Mouse (Mus musculus) heart, embryonic 11.5 days (tissue): ENCODE measurements around the gene Zmynd15. TPM values are rescaled to one million over a fixed set of nuclear protein-coding genes. Genes with fewer than 3 reads are reported as not detected.

ENCODE experiments used
- ATAC-seq: fragments of 200-750 bp; cut with Nextera tagmentation; replicated peaks from 2 replicates; pipeline ENCODE4 v1.8.0; 2017; ENCODE audit warnings: moderate library complexity; ENCODE audit not compliant: insufficient number of reproducible peaks, low FRiP score, low TSS enrichment
- H3K27ac ChIP-seq: fragments of 300-500 bp; sonication (generic); 2 replicates; pipeline ENCODE4 v1.5.1; 2014; ENCODE audit warnings: mild to moderate bottlenecking, low read depth, low read length
- H3K27me3 ChIP-seq: fragments of 300-500 bp; sonication (generic); 2 replicates; pipeline ENCODE4 v1.6.1; 2014; ENCODE audit warnings: mild to moderate bottlenecking, low read length, mixed read lengths; ENCODE audit not compliant: control insufficient read depth, insufficient read depth
- H3K36me3 ChIP-seq: fragments of 300-500 bp; sonication (generic); 2 replicates; pipeline ENCODE4 v1.6.1; 2014; ENCODE audit warnings: mild to moderate bottlenecking, low read length, moderate library complexity, mixed read lengths; ENCODE audit not compliant: control insufficient read depth, insufficient read depth
- H3K4me1 ChIP-seq: fragments of 300-500 bp; sonication (generic); 2 replicates; pipeline ENCODE4 v1.6.1; 2014; ENCODE audit warnings: low read length; ENCODE audit not compliant: control insufficient read depth, insufficient read depth
- H3K4me2 ChIP-seq: fragments of 300-500 bp; sonication (generic); 2 replicates; pipeline ENCODE4 v1.6.1; 2014; ENCODE audit warnings: mild to moderate bottlenecking, moderate library complexity
- H3K4me3 ChIP-seq: fragments of 300-500 bp; sonication (generic); 2 replicates; pipeline ENCODE4 v1.5.1; 2014; ENCODE audit warnings: low read depth, low read length
- H3K9ac ChIP-seq: fragments of 300-500 bp; sonication (generic); 2 replicates; pipeline ENCODE4 v1.6.1; 2014; ENCODE audit warnings: mild to moderate bottlenecking, low read depth, low read length, moderate library complexity
- H3K9me3 ChIP-seq: fragments of 300-500 bp; sonication (generic); replicated peaks from 2 replicates; pipeline ENCODE4 v1.6.1; 2016; ENCODE audit warnings: low read length; ENCODE audit not compliant: control insufficient read depth
- WGBS: fragments of 180-500 bp; shearing (Covaris S2); extraction: QIAGEN DNeasy Blood & Tissue Kit; methylation state at CpG from one replicate; pipeline ENCODE4 v1.1.7; 2014; ENCODE audit not compliant: insufficient replicate concordance; 5-methylcytosine and 5-hydroxymethylcytosine counted together
- polyA plus RNA-seq: library from polyadenylated mRNA; unstranded; fragments of >200 nt; fragmentation: Nextera tagmentation; extraction: Ambion mirVana; gene quantifications from 2 replicates; pipeline ENCODE4 v1.2.1, GENCODE M21; 2014

Zmynd15 gene
- polyA plus RNA-seq, 1 experiment from 2014 or later = 1.1 TPM

GRCm38 (mm10) chr11:70502018-70502417, 42.8 kb downstream of the Zmynd15 start:
- Histone ChIP-seq H3K4me3 (no peak overlapping the region), H3K27me3 (no peaks in the 10 kb centered on the region), H3K9ac (no peak overlapping the region), H3K36me3 (no peaks in the 10 kb centered on the region), H3K4me1 (no peaks in the 10 kb centered on the region), H3K27ac (no peak overlapping the region), H3K4me2 (no peak overlapping the region), H3K9me3 (no peaks in the 10 kb centered on the region)
- no peak for ATAC-seq
- WGBS = 55% methylated on average over 3 of the region's 3 CpGs

DNA sequence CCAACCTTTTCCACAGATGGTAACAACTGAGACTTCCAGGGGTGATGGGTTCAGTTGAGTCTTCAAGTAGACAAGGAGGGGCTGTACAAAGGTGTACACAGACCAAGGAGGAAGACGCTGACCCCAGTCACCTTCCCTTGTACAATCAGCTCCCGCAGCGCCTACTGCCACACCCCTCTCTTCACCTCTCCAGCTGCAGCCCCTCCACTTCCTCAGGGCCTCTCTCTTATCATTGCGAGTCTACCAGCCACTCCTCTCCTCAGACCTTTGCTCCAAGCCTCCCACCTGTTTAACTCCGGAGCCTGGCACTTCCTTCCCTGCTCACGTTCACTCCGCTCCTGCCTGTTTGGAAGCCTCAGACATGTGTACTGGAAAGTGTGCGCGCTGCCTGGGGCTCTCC, 45.7 kb downstream of the Zmynd15 start, which contains the start of gene Tm4sf5:
Tm4sf5 (plus strand) TSS at position 275 of the 400 bp plus-strand sequence.
- 51% methylated on average over 9 of the region's 9 CpGs for WGBS
- ATAC-seq = no peak; the same call in 1 of the 2 replicates
- Histone ChIP-seq H3K27ac (no peak within 1 kb of the TSS), H3K9ac (no peak within 1 kb of the TSS), H3K27me3 (peaks cover 10% of the 10 kb centered on the region), H3K36me3 (no peaks in the 10 kb centered on the region), H3K4me3 (no peak within 1 kb of the TSS), H3K9me3 (no peaks in the 10 kb centered on the region), H3K4me2 (no peak within 1 kb of the TSS), H3K4me1 (no peaks in the 10 kb centered on the region; the same call in 1 of the 2 replicates)

DNA sequence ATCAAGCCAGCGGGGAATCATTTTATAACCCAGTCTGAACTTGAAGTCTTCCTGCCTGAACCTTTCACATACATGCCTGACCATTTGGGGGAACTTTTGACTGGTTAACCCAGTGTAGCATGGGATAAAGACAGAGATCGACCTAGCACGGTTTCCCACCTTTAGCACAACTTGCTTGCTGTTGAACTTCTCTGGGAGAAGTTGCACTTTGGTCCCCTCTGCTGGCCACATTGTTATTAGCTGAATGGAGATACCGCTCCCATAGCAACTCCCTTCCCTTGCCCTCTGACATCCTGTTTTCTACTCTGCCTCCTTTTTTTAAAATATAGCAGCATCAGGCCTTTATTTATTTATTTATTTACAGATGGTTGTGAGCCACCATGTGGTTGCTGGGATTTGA, 47.2 kb downstream of the Zmynd15 start:
- Histone ChIP-seq H3K36me3 (no peaks in the 10 kb centered on the region), H3K9ac (no peak overlapping the region), H3K4me2 (no peak overlapping the region), H3K4me1 (no peaks in the 10 kb centered on the region; the same call in 1 of the 2 replicates), H3K9me3 (no peaks in the 10 kb centered on the region), H3K4me3 (no peak overlapping the region), H3K27me3 (peaks cover 10% of the 10 kb centered on the region), H3K27ac (no peak overlapping the region)
- no peak for ATAC-seq
- 18% methylated on average over 4 of the region's 4 CpGs for WGBS

DNA sequence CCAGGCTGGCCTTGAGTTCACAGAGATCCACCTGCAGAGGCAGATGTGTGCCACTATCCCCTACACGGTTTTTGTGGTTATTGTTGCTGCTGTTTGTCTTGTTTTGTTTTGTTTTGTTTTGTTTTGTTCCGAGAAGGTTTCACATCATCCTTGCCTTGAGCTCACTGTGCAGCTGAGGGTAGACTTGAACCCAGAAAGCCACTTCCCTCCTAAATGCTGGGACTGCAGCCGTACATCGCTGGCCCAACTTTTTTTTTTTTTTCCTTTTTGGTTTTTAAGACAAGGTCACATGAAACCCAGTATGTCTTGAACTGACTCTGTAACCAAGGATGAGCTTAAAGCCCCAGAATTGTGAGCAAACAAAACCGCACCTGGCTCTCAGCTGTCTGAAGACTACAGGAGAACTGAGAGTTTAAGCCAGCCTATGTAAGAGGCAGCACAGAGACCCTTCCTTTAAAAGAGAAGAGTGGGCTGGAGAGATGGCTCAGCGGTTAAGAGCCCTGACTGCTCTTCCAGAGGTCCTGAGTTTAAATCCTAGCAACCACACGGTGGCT, 47.8 kb downstream of the Zmynd15 start:
- no peak for ATAC-seq
- H3K9ac ChIP-seq = no peak overlapping the region
- H3K4me2 ChIP-seq = no peak overlapping the region
- no peak overlapping the region for H3K27ac ChIP-seq
- no peaks in the 10 kb centered on the region for H3K36me3 ChIP-seq
- H3K4me1 ChIP-seq = no peaks in the 10 kb centered on the region; the same call in 1 of the 2 replicates
- no peaks in the 10 kb centered on the region for H3K9me3 ChIP-seq
- peaks cover 10% of the 10 kb centered on the region for H3K27me3 ChIP-seq
- WGBS = 70% methylated on average over 7 of the region's 7 CpGs
- no peak overlapping the region for H3K4me3 ChIP-seq

GRCm38 (mm10) chr11:70509753-70510564, 50.7 kb downstream of the Zmynd15 start:
- no peaks in the 10 kb centered on the region for H3K9me3 ChIP-seq
- peaks cover 10% of the 10 kb centered on the region for H3K27me3 ChIP-seq
- 11% methylated on average over 19 of the region's 19 CpGs for WGBS
- H3K27ac ChIP-seq = no peak overlapping the region
- H3K9ac ChIP-seq = no peak overlapping the region
- no peak for ATAC-seq
- no peak overlapping the region for H3K4me3 ChIP-seq
- no peaks in the 10 kb centered on the region for H3K36me3 ChIP-seq
- H3K4me1 ChIP-seq = no peaks in the 10 kb centered on the region; the same call in 1 of the 2 replicates
- peak overlapping the region; percentile 49 for H3K4me2 ChIP-seq

DNA sequence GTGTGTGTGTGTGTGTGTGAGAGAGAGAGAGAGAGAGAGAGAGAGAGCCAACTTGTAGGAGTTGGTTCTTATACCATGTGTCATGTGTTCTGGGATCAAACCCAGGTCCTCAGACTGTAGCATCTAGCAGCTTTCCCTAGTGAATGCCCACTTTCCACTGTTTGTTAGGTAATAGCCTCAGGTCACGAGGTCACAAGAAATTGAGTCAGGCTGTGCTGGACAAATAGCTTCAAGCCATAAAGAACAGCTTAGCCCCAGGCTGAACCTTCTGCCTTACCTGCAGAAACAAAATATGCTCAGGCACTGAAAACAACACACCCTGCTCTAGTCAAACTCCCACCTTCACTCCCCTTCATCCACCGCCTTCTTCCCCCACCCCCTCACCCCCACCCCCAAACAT, 52.0 kb downstream of the Zmynd15 start:
- Histone ChIP-seq H3K4me1 (no peaks in the 10 kb centered on the region; the same call in 1 of the 2 replicates), H3K9ac (no peak overlapping the region), H3K4me2 (no peak overlapping the region), H3K4me3 (no peak overlapping the region), H3K27ac (no peak overlapping the region), H3K36me3 (no peaks in the 10 kb centered on the region), H3K9me3 (no peaks in the 10 kb centered on the region), H3K27me3 (peaks cover 10% of the 10 kb centered on the region)
- WGBS = 71% methylated on average over 2 of the region's 2 CpGs
- no peak for ATAC-seq

GRCm38 (mm10) chr11:70511825-70512224, 52.6 kb downstream of the Zmynd15 start:
- Histone ChIP-seq H3K4me1 (no peaks in the 10 kb centered on the region; the same call in 1 of the 2 replicates), H3K27ac (no peak overlapping the region), H3K9ac (no peak overlapping the region), H3K4me2 (no peak overlapping the region), H3K9me3 (no peaks in the 10 kb centered on the region), H3K4me3 (no peak overlapping the region), H3K27me3 (peaks cover 10% of the 10 kb centered on the region), H3K36me3 (no peaks in the 10 kb centered on the region)
- no peak for ATAC-seq
- 83% methylated on average over 7 of the region's 7 CpGs for WGBS

DNA sequence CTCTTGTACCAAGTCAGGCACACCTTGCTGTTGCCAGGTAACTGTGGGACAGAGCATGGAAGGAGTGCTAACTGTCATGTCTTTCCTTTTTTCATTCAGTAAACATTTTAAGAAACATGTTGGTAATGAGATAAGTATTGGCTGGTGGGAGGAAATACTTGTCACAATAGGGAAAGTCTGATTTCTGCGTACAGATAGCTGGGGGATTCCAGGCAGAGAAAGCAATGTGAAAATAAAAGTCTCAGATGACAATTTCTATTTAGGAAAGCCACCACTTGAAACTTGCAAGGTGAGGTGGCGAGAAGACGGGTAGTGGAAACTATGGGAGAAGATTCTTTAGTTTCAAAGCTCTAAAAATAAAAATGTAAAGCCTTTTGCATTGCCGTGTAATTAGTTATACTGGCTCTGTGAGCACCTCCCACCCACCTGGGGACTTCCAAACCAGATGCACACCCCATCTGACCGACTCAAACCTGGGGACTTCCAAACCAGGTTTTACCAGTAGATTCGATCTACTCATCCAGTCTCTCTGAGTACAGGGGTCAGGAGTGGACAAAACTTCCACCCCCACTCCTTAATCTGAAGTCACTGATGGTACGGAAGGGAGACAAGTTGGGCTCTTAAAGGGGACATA, 53.6 kb downstream of the Zmynd15 start:
- WGBS = 68% methylated on average over 7 of the region's 7 CpGs
- H3K4me3 ChIP-seq = no peak overlapping the region
- H3K36me3 ChIP-seq = no peaks in the 10 kb centered on the region
- H3K4me1 ChIP-seq = no peaks in the 10 kb centered on the region; the same call in 1 of the 2 replicates
- no peaks in the 10 kb centered on the region for H3K9me3 ChIP-seq
- no peak for ATAC-seq
- H3K4me2 ChIP-seq = no peak overlapping the region
- peaks cover 10% of the 10 kb centered on the region for H3K27me3 ChIP-seq
- H3K27ac ChIP-seq = no peak overlapping the region
- no peak overlapping the region for H3K9ac ChIP-seq
